Mouse (Mus musculus): Measurements from ENCODE around the gene Gm21883.
"Not testable (repeated sequence)": the region's sequence is repeated elsewhere in the genome, so short reads cannot be mapped to it uniquely, and the experiment has no call there.

The Gm21883 gene

GRCm38 (mm10) chrX:31574183-31574582 is at the start of gene Gm21883:
Gm21883 (minus strand) TSS chrX:31574283.
- DNase-seq (ENCODE audit: low spot score): not testable (repeated sequence)

- not testable (repeated sequence) for DNase-seq (ENCODE audit: low spot score)
Measured at GRCm38 (mm10) chrX:31618820-31619219, 44.7 kb upstream of the Gm21883 start, which contains the start of gene Spin2e. Spin2e (minus strand) TSS chrX:31618920.

Data from ovary, postnatal 14 days (tissue).